Mouse (Mus musculus) kidney, adult 2 months (tissue): ENCODE data around the gene Hmgcl.

Experiments
- CTCF ChIP-seq: fragments of 200-500 bp; conservative IDR thresholded peaks from 2 replicates; pipeline ENCODE4 v1.5.1; 2011; ENCODE audit warnings: low read depth, mild to moderate bottlenecking, control low read depth, low read length, moderate library complexity, mixed read lengths; ENCODE audit not compliant: insufficient read depth, insufficient read length
- POLR2A ChIP-seq: fragments of 200-500 bp; IDR thresholded peaks from one replicate; pipeline ENCODE4 v1.6.1; 2011; ENCODE audit warnings: low read depth, low read length, control low read depth

GRCm38 (mm10) chr4:135985193-135985592, 38.9 kb downstream of the Hmgcl start:
- TF ChIP-seq CTCF (no peak), POLR2A (no peak)
